Mouse (Mus musculus): ENCODE data around the gene Fam117a. TPM values are rescaled to one million over a fixed set of nuclear protein-coding genes. Genes with fewer than 3 reads are reported as not detected.

The Fam117a gene
- polyA plus RNA-seq, 1 experiment from 2014 or later, result 7.4 TPM

GRCm38 (mm10) chr11:95311425-95311807 is 25.4 kb upstream of the Fam117a start:
- DNase-seq (ENCODE audit: extremely low spot score, low spot score), result no peak
- Histone ChIP-seq H3K36me3 (replicated peaks) (peaks cover 6% of the 10 kb centered on the region), H3K4me3 (peak overlapping the region; percentile 92), H3K9me3 (no peaks in the 10 kb centered on the region), H3K27ac (peak overlapping the region; percentile 98), H3K27me3 (ENCODE audit: poor library complexity, severe bottlenecking) (no peaks in the 10 kb centered on the region), H3K4me1 (peaks cover 30% of the 10 kb centered on the region)
- 18% methylated on average over 5 of the region's 5 CpGs for WGBS

GRCm38 (mm10) chr11:95315215-95315955 is 21.4 kb upstream of the Fam117a start:
- H3K27ac ChIP-seq, result no peak overlapping the region
- H3K4me3 ChIP-seq, result no peak overlapping the region
- H3K9me3 ChIP-seq, result no peaks in the 10 kb centered on the region
- H3K36me3 ChIP-seq (replicated peaks), result no peaks in the 10 kb centered on the region
- WGBS, result 86% methylated on average over 7 of the region's 7 CpGs
- H3K4me1 ChIP-seq, result peaks cover 12% of the 10 kb centered on the region
- H3K27me3 ChIP-seq (ENCODE audit: poor library complexity, severe bottlenecking), result no peaks in the 10 kb centered on the region
- no peak for DNase-seq (ENCODE audit: extremely low spot score, low spot score)

- Histone ChIP-seq H3K4me3 (no peak overlapping the region), H3K36me3 (replicated peaks) (no peaks in the 10 kb centered on the region), H3K27ac (no peak overlapping the region), H3K9me3 (no peaks in the 10 kb centered on the region), H3K4me1 (no peaks in the 10 kb centered on the region), H3K27me3 (ENCODE audit: poor library complexity, severe bottlenecking) (no peaks in the 10 kb centered on the region)
- DNase-seq (ENCODE audit: extremely low spot score, low spot score), result no peak
- 92% methylated on average over 9 of the region's 9 CpGs for WGBS
Observed at GRCm38 (mm10) chr11:95318116-95318515, 18.7 kb upstream of the Fam117a start.

- H3K27me3 ChIP-seq (ENCODE audit: poor library complexity, severe bottlenecking), result no peaks in the 10 kb centered on the region
- H3K36me3 ChIP-seq (replicated peaks), result no peaks in the 10 kb centered on the region
- H3K4me3 ChIP-seq, result no peak overlapping the region
- 63% methylated on average over 1 of the region's 1 CpGs for WGBS
- H3K27ac ChIP-seq, result no peak overlapping the region
- peaks cover 8% of the 10 kb centered on the region; the same call in 1 of the 2 replicates for H3K4me1 ChIP-seq
- no peaks in the 10 kb centered on the region for H3K9me3 ChIP-seq
- no peak for DNase-seq (ENCODE audit: extremely low spot score, low spot score)
Observed at GRCm38 (mm10) chr11:95319506-95319905, 17.3 kb upstream of the Fam117a start.

GRCm38 (mm10) chr11:95320010-95320409 is 16.8 kb upstream of the Fam117a start:
- WGBS, result 95% methylated on average over 1 of the region's 1 CpGs
- Histone ChIP-seq H3K36me3 (replicated peaks) (no peaks in the 10 kb centered on the region), H3K4me1 (peaks cover 12% of the 10 kb centered on the region; the same call in 1 of the 2 replicates), H3K27me3 (ENCODE audit: poor library complexity, severe bottlenecking) (no peaks in the 10 kb centered on the region), H3K4me3 (no peak overlapping the region), H3K9me3 (no peaks in the 10 kb centered on the region), H3K27ac (no peak overlapping the region)
- DNase-seq (ENCODE audit: extremely low spot score, low spot score), result no peak

- Histone ChIP-seq H3K4me3 (no peak overlapping the region), H3K27me3 (ENCODE audit: poor library complexity, severe bottlenecking) (no peaks in the 10 kb centered on the region), H3K9me3 (no peaks in the 10 kb centered on the region), H3K4me1 (peaks cover 12% of the 10 kb centered on the region; the same call in 1 of the 2 replicates), H3K36me3 (replicated peaks) (no peaks in the 10 kb centered on the region), H3K27ac (no peak overlapping the region)
- 89% methylated on average over 10 of the region's 10 CpGs for WGBS
- no peak for DNase-seq (ENCODE audit: extremely low spot score, low spot score)
Observed at GRCm38 (mm10) chr11:95324181-95324580, 12.6 kb upstream of the Fam117a start.

- no peaks in the 10 kb centered on the region for H3K9me3 ChIP-seq
- no peak overlapping the region for H3K4me3 ChIP-seq
- no peak overlapping the region for H3K27ac ChIP-seq
- DNase-seq (ENCODE audit: extremely low spot score, low spot score), result no peak
- 93% methylated on average over 4 of the region's 4 CpGs for WGBS
- H3K27me3 ChIP-seq (ENCODE audit: poor library complexity, severe bottlenecking), result no peaks in the 10 kb centered on the region
- H3K4me1 ChIP-seq, result peaks cover 12% of the 10 kb centered on the region; the same call in 1 of the 2 replicates
- H3K36me3 ChIP-seq (replicated peaks), result no peaks in the 10 kb centered on the region
Observed at GRCm38 (mm10) chr11:95325832-95326231, 11.0 kb upstream of the Fam117a start.

GRCm38 (mm10) chr11:95326243-95326642 is 10.6 kb upstream of the Fam117a start:
- H3K4me1 ChIP-seq, result peaks cover 12% of the 10 kb centered on the region; the same call in 1 of the 2 replicates
- H3K27me3 ChIP-seq (ENCODE audit: poor library complexity, severe bottlenecking), result no peaks in the 10 kb centered on the region
- no peaks in the 10 kb centered on the region for H3K9me3 ChIP-seq
- H3K4me3 ChIP-seq, result no peak overlapping the region
- H3K27ac ChIP-seq, result no peak overlapping the region
- H3K36me3 ChIP-seq (replicated peaks), result no peaks in the 10 kb centered on the region
- 85% methylated on average over 11 of the region's 11 CpGs for WGBS
- DNase-seq (ENCODE audit: extremely low spot score, low spot score), result no peak

GRCm38 (mm10) chr11:95328629-95329028 is 8.2 kb upstream of the Fam117a start:
- H3K27ac ChIP-seq, result no peak overlapping the region
- peaks cover 16% of the 10 kb centered on the region; the same call in 1 of the 2 replicates for H3K4me1 ChIP-seq
- H3K4me3 ChIP-seq, result no peak overlapping the region
- DNase-seq (ENCODE audit: extremely low spot score, low spot score), result no peak
- no peaks in the 10 kb centered on the region for H3K27me3 ChIP-seq (ENCODE audit: poor library complexity, severe bottlenecking)
- no peaks in the 10 kb centered on the region for H3K9me3 ChIP-seq
- WGBS, result 85% methylated on average over 5 of the region's 5 CpGs
- H3K36me3 ChIP-seq (replicated peaks), result no peaks in the 10 kb centered on the region

- Histone ChIP-seq H3K4me1 (peaks cover 4% of the 10 kb centered on the region; the same call in 1 of the 2 replicates), H3K4me3 (no peak overlapping the region), H3K36me3 (replicated peaks) (no peaks in the 10 kb centered on the region), H3K27ac (no peak overlapping the region), H3K27me3 (ENCODE audit: poor library complexity, severe bottlenecking) (no peaks in the 10 kb centered on the region), H3K9me3 (no peaks in the 10 kb centered on the region)
- WGBS, result 75% methylated on average over 1 of the region's 1 CpGs
- DNase-seq (ENCODE audit: extremely low spot score, low spot score), result no peak
Observed at GRCm38 (mm10) chr11:95330662-95331061, 6.2 kb upstream of the Fam117a start.

- no peak overlapping the region for H3K27ac ChIP-seq
- no peaks in the 10 kb centered on the region for H3K36me3 ChIP-seq (replicated peaks)
- peaks cover 21% of the 10 kb centered on the region for H3K4me1 ChIP-seq
- peaks cover 6% of the 10 kb centered on the region for H3K27me3 ChIP-seq (ENCODE audit: poor library complexity, severe bottlenecking)
- no peak overlapping the region for H3K4me3 ChIP-seq
- no peak for DNase-seq (ENCODE audit: extremely low spot score, low spot score)
- WGBS, result 69% methylated on average over 4 of the region's 4 CpGs
- H3K9me3 ChIP-seq, result no peaks in the 10 kb centered on the region
Observed at GRCm38 (mm10) chr11:95333209-95333608, 3.6 kb upstream of the Fam117a start.

GRCm38 (mm10) chr11:95333805-95334204 is 3.0 kb upstream of the Fam117a start:
- peaks cover 27% of the 10 kb centered on the region for H3K4me1 ChIP-seq
- H3K36me3 ChIP-seq (replicated peaks), result no peaks in the 10 kb centered on the region
- DNase-seq (ENCODE audit: extremely low spot score, low spot score), result no peak
- 82% methylated on average over 9 of the region's 9 CpGs for WGBS
- no peak overlapping the region for H3K4me3 ChIP-seq
- no peak overlapping the region for H3K27ac ChIP-seq
- no peaks in the 10 kb centered on the region for H3K9me3 ChIP-seq
- peaks cover 12% of the 10 kb centered on the region for H3K27me3 ChIP-seq (ENCODE audit: poor library complexity, severe bottlenecking)

- Histone ChIP-seq H3K36me3 (replicated peaks) (no peaks in the 10 kb centered on the region), H3K27me3 (ENCODE audit: poor library complexity, severe bottlenecking) (peaks cover 19% of the 10 kb centered on the region), H3K4me3 (no peak overlapping the region), H3K4me1 (peaks cover 34% of the 10 kb centered on the region), H3K9me3 (no peaks in the 10 kb centered on the region), H3K27ac (no peak overlapping the region)
- DNase-seq (ENCODE audit: extremely low spot score, low spot score), result no peak
- 74% methylated on average over 5 of the region's 5 CpGs for WGBS
Observed at GRCm38 (mm10) chr11:95334448-95335060, 2.3 kb upstream of the Fam117a start.

All from forebrain, embryonic 10.5 days (tissue).